Mouse (Mus musculus) MEL-GATA-1-ER (cell line): ENCODE measurements at regions not wholly inside any gene's neighbourhood (a gene's known extent, or its start where the extent isn't known, plus 50 kb on each side); places are given as distances from the start of the nearest gene placed in this dataset.

Experiments
- DNase-seq: peaks from one replicate; pipeline ENCODE4 v3.0.0-alpha.2; 2012; ENCODE audit warnings: low read depth; ENCODE audit errors: extremely low read depth

GRCm38 (mm10) chrX:152918212-152918611 is 88.1 kb upstream of the Usp51 start:
- peak; percentile 2 for DNase-seq

GRCm38 (mm10) chrX:152926991-152927390 is 79.3 kb upstream of the Usp51 start:
- no peak for DNase-seq

DNA sequence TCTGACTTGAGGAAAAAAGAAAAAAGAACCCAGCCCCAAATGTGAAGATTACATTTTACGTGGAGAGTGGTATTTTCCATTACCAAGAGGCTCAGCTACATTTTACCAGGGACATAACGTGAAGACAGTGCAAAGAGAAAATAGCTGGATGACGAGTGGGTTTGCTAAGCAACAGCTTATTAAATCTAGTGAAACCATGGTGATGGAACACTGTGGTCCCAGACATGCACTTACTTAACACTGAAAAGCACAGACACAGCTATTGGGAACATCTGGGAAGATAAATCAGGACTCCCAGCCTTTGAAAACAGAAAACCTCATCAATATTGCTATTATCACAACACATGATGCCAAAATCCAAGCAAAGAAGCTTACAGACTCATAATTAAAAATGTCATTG is 60.1 kb upstream of the Usp51 start:
- DNase-seq: no peak
